Mouse (Mus musculus): Measurements from ENCODE around the gene Btbd1.

Gene Btbd1

GRCm38 (mm10) chr7:81829379-81829894 lies at the start of gene Btbd1:
Gene Btbd1 (minus strand): TSS chr7:81829431.
- peak; percentile 70 to 77 for DNase-seq (ENCODE audit: low read depth in 2 of 2, low spot score in 2 of 2)

- DNase-seq (ENCODE audit: low read depth in 2 of 2, low spot score in 2 of 2): no peak
Observed at GRCm38 (mm10) chr7:81875372-81875771, 46.1 kb upstream of the Btbd1 start.

DNA sequence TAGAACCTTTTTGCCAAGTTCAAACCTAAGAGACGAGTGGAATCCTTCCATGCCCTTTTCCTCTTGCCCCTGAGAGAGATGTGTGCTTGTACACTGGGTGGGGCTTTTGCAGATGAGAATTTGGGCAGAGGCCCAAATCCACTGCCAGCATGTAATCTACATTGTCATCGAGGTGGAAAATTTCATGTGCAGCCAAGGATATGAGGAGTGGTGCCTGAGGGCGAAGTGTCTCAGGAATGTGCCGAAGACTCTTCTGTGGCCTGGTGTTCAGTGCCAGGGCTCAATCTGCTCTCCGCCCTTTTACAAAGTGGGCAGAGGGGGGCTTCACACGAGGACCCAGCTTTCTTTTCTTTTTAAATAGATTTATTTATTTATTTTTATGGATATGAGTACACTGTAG lies 45.4 kb upstream of the Btbd1 start:
- DNase-seq (ENCODE audit: low read depth in 2 of 2, low spot score in 2 of 2): no peak

GRCm38 (mm10) chr7:81873807-81874206 lies 44.6 kb upstream of the Btbd1 start:
- no peak for DNase-seq (ENCODE audit: low read depth in 2 of 2, low spot score in 2 of 2)

- no peak for DNase-seq (ENCODE audit: low read depth in 2 of 2, low spot score in 2 of 2)
Observed at GRCm38 (mm10) chr7:81872493-81873013, 43.3 kb upstream of the Btbd1 start.

DNA sequence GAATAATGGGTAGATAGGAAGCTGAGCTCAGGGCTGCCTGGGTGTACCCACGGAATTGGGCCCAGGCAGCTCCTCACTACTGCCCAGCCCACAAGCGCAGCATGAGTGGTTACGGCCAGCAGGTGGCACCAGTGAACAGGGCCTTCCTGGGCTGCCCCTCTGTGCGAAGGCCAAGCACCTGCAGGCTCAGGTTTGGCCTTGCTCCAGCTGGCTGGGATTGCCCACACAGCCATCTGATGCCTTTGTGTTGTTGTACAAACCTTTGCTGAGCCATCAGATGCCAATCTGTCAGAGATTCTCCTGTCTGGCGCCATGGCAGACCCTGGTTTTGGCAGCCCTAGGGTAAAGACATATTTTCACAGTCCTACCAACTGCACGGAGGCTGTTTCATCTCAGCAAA lies 38.9 kb upstream of the Btbd1 start:
- peak; percentile 59 to 71 for DNase-seq (ENCODE audit: low read depth in 2 of 2, low spot score in 2 of 2)

GRCm38 (mm10) chr7:81867231-81867930 lies 38.1 kb upstream of the Btbd1 start:
- no peak for DNase-seq (ENCODE audit: low read depth in 2 of 2, low spot score in 2 of 2)

DNA sequence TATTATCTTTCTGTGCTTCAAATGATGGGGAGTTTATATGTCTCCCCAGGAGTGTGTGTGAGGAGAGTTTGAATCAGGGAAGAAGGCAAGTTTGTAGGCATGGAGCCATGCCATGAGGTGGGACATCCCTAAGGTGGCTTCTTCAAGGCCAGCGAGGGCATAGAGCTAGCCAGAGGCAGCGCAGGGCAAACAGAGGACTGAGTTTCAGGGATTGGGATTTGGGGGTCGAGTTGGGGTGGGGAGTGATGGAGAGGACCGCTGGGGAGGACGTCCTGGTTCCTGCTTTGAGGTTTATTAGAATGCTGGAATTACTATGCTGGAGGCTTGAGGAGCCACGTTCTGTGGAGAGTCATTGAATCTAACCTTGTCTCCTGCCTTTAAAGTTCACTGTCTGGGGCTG lies 36.7 kb upstream of the Btbd1 start:
- DNase-seq (ENCODE audit: low read depth in 2 of 2, low spot score in 2 of 2): no peak

GRCm38 (mm10) chr7:81864552-81864951 lies 35.3 kb upstream of the Btbd1 start:
- DNase-seq (ENCODE audit: low read depth in 2 of 2, low spot score in 2 of 2): no peak

- DNase-seq (ENCODE audit: low read depth in 2 of 2, low spot score in 2 of 2): peak; percentile 60 to 68
Observed at GRCm38 (mm10) chr7:81862587-81863583, 33.7 kb upstream of the Btbd1 start.

GRCm38 (mm10) chr7:81861921-81862320 lies 32.7 kb upstream of the Btbd1 start:
- DNase-seq (ENCODE audit: low read depth in 2 of 2, low spot score in 2 of 2): no peak

- DNase-seq (ENCODE audit: low read depth in 2 of 2, low spot score in 2 of 2): no peak
Observed at GRCm38 (mm10) chr7:81861461-81861860, 32.2 kb upstream of the Btbd1 start.

DNA sequence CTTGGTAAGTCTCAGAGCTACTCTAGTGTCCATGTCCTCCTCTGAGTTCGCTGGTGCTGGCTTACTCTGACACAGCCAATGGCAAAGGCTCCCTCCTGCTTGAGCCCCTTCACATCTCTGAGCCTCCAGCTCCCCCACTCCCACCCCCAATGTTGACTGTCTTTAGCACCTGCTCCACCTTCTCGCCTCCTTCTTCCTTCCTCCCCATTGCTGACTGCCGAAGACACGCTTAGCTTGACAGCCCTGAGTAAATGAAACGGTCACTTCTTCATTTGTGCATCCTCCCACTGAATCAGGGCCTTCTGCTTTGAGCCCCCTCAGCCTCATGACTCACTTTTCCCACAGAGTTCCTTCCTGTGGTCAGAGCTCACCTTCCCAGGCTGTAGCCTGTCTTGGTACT lies 31.8 kb upstream of the Btbd1 start:
- DNase-seq (ENCODE audit: low read depth in 2 of 2, low spot score in 2 of 2): no peak

DNA sequence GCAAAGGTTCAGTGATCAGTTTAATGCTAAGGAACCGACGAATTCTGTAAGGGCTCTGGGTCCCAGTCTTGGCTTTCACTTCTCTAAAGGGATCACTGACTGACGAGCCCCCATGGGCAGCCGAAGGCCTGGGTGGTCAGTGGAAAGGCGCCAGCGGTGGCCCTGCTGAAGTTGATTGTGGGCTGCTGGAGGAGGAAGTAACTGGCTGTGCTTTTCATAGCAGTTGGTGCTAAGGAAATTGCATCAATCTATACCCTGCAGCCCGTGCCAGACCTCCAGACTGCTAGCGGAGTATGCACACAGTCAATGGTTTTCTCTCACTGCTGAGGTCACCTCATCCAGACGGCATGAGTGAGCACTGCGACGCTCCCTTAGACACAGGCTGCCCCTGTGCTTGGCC lies 30.8 kb upstream of the Btbd1 start:
- DNase-seq (ENCODE audit: low read depth in 2 of 2, low spot score in 2 of 2): no peak

DNA sequence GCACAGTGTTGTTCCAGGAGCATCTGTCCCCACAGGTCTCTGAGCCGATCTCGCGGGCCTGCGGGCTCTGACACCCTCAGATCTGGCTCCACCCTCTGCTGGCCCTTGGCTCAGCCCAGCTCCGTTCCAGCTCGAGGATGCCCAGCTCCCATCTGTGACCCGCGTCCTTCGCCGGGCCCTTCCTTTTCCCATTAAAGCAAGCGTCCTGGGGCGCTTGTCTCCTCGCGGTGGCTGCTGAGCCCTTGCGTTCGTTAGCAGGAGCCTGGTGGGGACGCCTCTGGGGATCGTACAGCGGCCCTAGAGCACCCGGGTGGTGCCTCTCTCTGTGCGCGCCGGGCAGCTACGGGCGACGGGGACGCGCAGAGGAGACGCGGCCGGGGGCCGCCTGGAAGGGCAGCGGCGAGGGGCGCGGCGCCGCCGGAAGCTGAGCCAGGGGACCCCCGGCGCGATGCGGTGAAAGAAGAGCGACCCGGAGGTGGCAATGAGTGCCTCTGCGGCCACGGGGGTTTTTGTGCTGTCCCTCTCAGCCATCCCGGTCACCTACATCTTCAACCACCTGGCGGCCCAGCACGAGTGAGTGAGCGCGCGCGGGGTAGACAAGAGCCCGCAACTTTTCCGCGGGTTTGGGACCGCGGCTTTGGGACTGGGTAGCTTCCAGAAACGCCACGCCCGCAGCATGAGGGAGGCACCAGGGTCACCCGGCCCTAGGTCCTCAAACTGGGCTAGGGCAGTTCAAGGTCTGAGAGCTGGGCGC lies 29.9 kb upstream of the Btbd1 start, which contains the start of gene Tm6sf1:
TSS of gene Tm6sf1 (plus strand) at position 34 of the 754 bp plus-strand sequence.
- DNase-seq (ENCODE audit: low read depth in 2 of 2, low spot score in 2 of 2): peak in 1 of 2 experiments; percentile 35

DNA sequence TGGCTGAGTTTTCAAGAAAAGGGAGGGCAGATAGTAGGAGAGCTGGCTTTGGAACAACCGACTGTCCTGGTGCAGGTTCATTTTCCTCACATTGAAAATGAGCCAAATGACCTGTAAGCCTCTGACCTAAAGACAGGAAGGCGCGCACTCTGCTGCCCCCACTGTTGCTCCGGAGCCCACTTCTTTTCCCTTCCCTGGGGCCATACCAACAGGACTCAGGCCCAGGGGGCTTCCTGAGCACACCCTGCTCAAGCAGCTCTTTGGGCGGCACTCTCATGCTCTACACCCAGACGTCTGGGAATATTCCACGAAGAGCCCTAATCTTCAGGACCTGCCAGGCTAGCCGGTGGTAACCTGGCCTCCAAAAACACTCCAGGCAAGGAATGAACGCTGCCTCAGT lies 29.0 kb upstream of the Btbd1 start:
- DNase-seq (ENCODE audit: low read depth in 2 of 2, low spot score in 2 of 2): no peak

- DNase-seq (ENCODE audit: low read depth in 2 of 2, low spot score in 2 of 2): no peak
Observed at GRCm38 (mm10) chr7:81856221-81856620, 27.0 kb upstream of the Btbd1 start.

DNA sequence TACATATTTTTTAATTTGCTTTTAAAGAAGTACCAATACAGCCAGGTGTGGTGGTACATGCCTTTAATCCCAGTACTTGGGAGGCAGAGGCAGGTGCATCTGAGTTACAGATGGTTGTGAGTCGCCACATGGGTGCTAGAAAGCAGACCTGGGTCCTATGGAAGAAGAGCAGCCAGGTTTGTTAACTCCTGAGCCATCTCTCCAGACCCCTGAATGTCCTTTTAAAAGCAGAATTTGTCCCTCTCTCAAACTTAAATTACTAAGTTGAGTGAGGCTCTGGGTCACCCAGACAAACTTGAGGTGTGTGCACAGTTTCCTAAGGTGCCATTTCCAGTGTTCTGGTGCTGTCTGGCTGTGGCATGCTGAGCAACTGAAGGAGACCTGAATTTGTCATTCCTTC lies 26.5 kb upstream of the Btbd1 start, which contains the start of gene Gm10160:
TSS of gene Gm10160 (minus strand) at position 101 of the 400 bp plus-strand sequence.
- DNase-seq (ENCODE audit: low read depth in 2 of 2, low spot score in 2 of 2): no peak

GRCm38 (mm10) chr7:81854568-81855307 lies 25.5 kb upstream of the Btbd1 start:
- peak; percentile 36 to 53 for DNase-seq (ENCODE audit: low read depth in 2 of 2, low spot score in 2 of 2)

DNA sequence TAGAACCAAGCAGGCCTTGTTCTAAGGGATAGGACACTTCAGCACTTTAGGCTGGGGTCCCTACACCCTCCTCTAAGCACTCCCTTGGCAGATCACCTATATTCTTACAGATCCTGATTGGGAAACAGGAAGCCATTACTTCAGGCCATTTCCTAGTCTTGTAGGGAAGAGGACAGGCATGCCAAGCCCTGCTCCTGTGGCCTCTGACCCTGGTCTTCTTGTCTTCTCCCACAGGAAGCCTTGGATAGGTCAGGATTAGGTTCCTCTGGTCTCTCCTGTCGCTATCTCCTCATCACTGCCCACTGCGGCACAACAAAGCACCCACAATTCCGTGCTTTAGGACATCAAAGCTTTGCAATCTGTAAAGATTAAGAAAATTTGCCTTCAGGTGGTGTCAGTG lies 22.5 kb upstream of the Btbd1 start:
- DNase-seq (ENCODE audit: low read depth in 2 of 2, low spot score in 2 of 2): no peak
